Mouse (Mus musculus): ENCODE data around the gene P2rx5. TPM values are rescaled to one million over a fixed set of nuclear protein-coding genes. Genes with fewer than 3 reads are reported as not detected.

P2rx5 gene
- polyA plus RNA-seq, 1 experiment from 2014 or later, result 0.70 TPM

DNA sequence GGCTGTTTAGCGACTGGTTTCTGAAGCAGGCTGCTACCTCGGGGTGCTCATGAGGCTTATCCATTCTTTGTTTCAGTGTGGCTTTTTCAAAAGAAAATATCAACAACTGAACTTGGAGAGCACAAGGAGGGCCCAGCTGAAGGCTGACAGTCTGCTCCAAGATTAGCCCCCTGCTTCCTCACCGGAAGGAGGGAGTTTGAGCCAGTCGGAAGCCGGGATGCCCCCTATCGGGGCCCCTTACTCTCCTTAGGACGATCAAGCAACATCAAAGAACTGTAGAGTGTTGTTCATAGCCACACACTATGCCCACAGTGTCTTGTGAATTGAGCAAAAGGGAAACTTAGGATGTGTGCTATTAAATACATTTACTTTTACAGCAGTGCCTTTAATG is 13.3 kb upstream of the P2rx5 start:
- ATAC-seq (ENCODE audit: low FRiP score, low read depth), result no peak
- Histone ChIP-seq H3K4me1 (no peaks in the 10 kb centered on the region), H3K27me3 (no peaks in the 10 kb centered on the region), H3K4me2 (replicated peaks) (no peak overlapping the region), H3K4me3 (no peak overlapping the region), H3K9me3 (no peaks in the 10 kb centered on the region), H3K27ac (no peak overlapping the region), H3K36me3 (no peaks in the 10 kb centered on the region), H3K9ac (no peak overlapping the region)
- 55% methylated on average over 7 of the region's 7 CpGs for whole genome bisulfite sequencing

DNA sequence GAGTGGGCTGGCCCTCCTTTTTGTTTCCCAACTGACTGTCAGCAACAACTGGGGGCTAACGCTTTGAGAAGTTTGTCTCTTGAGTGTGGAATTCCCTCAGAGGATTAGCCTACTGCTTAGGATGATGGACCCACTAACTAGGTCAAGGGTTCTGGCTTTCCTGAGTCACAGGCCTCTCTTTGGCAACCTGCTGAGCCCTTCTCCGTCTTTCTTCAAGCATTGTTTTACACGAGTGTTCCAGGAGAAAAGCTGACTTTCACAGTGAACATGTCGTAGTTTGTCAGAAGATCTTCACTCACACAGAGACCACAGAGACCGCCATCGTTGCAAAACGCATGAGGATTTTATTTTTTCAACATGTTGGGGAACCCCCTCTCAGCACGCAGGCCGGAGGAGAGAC is 12.0 kb upstream of the P2rx5 start:
- Histone ChIP-seq H3K9me3 (no peaks in the 10 kb centered on the region), H3K4me2 (replicated peaks) (no peak overlapping the region), H3K9ac (no peak overlapping the region), H3K4me3 (no peak overlapping the region), H3K27me3 (no peaks in the 10 kb centered on the region), H3K27ac (no peak overlapping the region), H3K36me3 (no peaks in the 10 kb centered on the region), H3K4me1 (no peaks in the 10 kb centered on the region)
- no peak for ATAC-seq (ENCODE audit: low FRiP score, low read depth)
- WGBS, result 79% methylated on average over 9 of the region's 9 CpGs

DNA sequence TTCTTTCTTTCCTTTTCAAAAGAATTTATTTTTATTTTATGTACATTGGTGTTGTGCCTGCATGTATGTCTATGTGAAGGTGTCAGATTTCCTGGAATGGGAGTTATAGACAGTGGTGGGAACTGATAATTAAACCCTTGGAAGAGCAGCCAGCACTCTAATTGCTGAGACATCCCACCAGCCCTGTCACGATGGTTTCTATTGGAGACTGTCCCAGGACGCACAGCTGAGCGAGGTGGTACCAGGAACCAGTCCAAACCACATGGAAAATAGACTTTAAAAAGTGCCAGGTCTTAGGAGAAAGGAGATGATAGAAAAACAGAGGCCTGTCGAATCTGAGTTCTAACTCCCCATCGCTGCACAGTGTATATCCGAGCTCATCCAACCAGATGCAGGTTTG is 5.2 kb upstream of the P2rx5 start:
- peaks cover 3% of the 10 kb centered on the region for H3K4me1 ChIP-seq
- no peaks in the 10 kb centered on the region for H3K9me3 ChIP-seq
- H3K9ac ChIP-seq, result no peak overlapping the region
- no peak overlapping the region for H3K4me2 ChIP-seq (replicated peaks)
- 65% methylated on average over 6 of the region's 6 CpGs for WGBS
- no peak overlapping the region for H3K4me3 ChIP-seq
- no peak overlapping the region for H3K27ac ChIP-seq
- H3K36me3 ChIP-seq, result no peaks in the 10 kb centered on the region
- peaks cover 30% of the 10 kb centered on the region for H3K27me3 ChIP-seq
- ATAC-seq (ENCODE audit: low FRiP score, low read depth), result no peak

DNA sequence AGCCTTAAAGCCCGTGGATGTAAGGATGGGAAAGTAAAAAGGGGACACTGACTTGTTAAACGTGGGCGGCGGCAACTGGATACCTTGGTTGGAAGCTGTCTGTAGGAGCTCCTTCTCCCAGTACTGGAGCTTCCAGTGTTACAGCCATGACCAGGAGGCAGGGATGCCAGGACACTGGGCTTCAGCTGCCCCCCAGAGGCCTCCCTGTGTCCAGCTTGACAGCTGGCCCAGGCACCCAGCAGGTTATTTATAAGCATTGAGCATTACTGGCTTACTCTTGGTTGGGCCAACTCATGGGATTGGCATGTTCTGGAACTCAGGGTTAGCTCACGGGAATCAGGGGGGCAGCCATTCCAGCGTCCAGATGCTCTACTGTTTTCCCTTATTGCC is 585 bp downstream of the P2rx5 start:
- Histone ChIP-seq H3K9ac (no peak overlapping the region; the same call in 1 of the 2 replicates), H3K4me3 (peak overlapping the region; percentile 48), H3K27ac (no peak overlapping the region)

DNA sequence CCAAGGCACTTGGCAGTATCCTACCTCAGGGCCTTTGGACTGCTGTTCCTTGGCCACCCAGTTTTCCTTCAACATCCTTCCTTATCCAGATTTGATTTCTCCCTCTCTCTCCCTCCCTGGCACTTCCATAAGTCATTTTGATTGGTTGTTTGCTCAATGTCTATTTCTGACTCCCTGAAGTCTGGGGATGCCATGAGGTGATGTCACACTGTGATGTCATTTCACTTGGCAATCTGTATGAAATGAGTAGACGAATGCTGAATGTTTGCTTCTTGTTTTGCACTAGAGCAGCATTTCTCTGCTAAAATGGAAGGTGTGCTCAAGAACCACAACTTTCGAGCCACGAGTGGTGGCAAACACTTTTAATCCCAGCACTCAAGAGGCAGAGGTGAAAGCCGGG is 1.4 kb downstream of the P2rx5 start:
- Histone ChIP-seq H3K4me2 (replicated peaks) (no peak overlapping the region), H3K27ac (no peak overlapping the region), H3K9ac (no peak overlapping the region), H3K36me3 (no peaks in the 10 kb centered on the region), H3K4me3 (no peak overlapping the region), H3K27me3 (peaks cover 48% of the 10 kb centered on the region), H3K4me1 (peaks cover 13% of the 10 kb centered on the region), H3K9me3 (no peaks in the 10 kb centered on the region)
- ATAC-seq (ENCODE audit: low FRiP score, low read depth), result no peak
- 88% methylated on average over 4 of the region's 4 CpGs for WGBS

More for the DNA sequence above, 585 bp downstream of the P2rx5 start:
- Histone ChIP-seq H3K27me3 (peaks cover 51% of the 10 kb centered on the region), H3K9me3 (no peaks in the 10 kb centered on the region), H3K4me1 (peaks cover 13% of the 10 kb centered on the region), H3K36me3 (no peaks in the 10 kb centered on the region), H3K4me2 (replicated peaks) (peak overlapping the region; percentile 82)
- WGBS, result 20% methylated on average over 6 of the region's 6 CpGs
- peak; percentile 66; the same call in 1 of the 2 replicates for ATAC-seq (ENCODE audit: low FRiP score, low read depth)

DNA sequence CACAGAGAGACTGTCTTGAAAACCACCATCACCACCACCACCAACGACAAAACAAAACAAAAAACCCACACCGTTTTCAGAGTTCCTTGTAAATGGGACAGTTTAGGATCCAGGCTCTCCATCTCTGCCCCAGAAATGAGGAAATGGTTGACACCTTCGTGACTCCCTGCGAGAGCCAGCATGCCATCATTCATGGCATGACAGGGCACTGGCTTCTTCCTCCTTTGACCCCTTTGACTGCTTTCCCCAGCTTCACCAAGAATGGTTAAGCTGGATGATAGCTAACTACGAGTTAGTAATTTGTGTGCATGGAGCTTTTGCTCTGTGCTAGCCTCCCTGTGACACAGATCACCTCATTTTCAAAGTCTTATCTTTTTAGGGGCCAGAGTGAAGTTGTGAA is 2.1 kb downstream of the P2rx5 start:
- Histone ChIP-seq H3K4me1 (peaks cover 13% of the 10 kb centered on the region), H3K27me3 (peaks cover 45% of the 10 kb centered on the region), H3K36me3 (no peaks in the 10 kb centered on the region), H3K9me3 (no peaks in the 10 kb centered on the region), H3K9ac (no peak overlapping the region), H3K27ac (no peak overlapping the region), H3K4me2 (replicated peaks) (no peak overlapping the region), H3K4me3 (no peak overlapping the region)
- WGBS, result 68% methylated on average over 5 of the region's 5 CpGs
- ATAC-seq (ENCODE audit: low FRiP score, low read depth), result no peak

DNA sequence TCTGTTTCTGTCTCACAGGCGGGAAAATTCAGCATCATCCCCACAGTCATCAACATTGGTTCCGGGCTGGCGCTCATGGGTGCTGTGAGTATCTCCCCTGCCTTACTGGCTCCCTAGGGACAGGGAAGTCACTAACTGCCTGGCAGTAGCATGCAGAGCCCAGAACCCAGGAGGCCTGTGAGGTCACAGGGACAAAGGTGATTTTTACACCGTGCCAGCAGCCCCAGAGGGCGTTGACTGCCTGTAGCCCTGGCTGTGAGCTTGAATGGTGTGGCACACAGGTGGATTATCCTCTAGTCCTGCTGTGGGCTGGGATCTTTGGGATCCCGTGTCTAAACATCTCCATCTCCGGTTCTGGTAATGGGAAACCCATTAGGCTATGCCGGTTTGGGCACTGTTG is 7.8 kb downstream of the P2rx5 start:
- no peak for ATAC-seq (ENCODE audit: low FRiP score, low read depth)
- 83% methylated on average over 8 of the region's 8 CpGs for WGBS
- no peak overlapping the region for H3K4me2 ChIP-seq (replicated peaks)
- peaks cover 12% of the 10 kb centered on the region for H3K36me3 ChIP-seq
- no peak overlapping the region for H3K27ac ChIP-seq
- H3K9me3 ChIP-seq, result no peaks in the 10 kb centered on the region
- peaks cover 18% of the 10 kb centered on the region for H3K4me1 ChIP-seq
- no peak overlapping the region for H3K9ac ChIP-seq
- no peaks in the 10 kb centered on the region for H3K27me3 ChIP-seq
- no peak overlapping the region for H3K4me3 ChIP-seq

DNA sequence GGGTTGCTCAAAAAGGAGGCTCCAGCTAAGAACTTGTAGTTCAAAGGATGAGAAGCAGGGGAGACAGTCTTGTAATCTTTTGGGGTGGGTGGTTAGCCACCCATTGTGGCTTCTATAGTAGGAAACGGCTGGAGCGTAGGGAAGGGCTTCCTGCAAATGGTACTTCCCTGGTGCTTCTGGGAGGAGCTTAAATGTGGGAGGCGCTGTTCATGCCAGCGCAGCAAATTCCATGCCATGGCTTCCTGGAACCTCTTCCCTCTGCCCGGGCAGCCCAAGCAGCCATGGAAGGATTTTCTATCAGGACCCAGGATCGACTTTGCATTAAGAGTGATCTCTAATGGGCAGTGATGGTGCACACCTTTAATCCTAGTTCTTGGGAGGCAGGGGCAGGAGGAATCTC is 8.4 kb downstream of the P2rx5 start:
- H3K4me1 ChIP-seq, result peaks cover 18% of the 10 kb centered on the region
- WGBS, result 82% methylated on average over 6 of the region's 6 CpGs
- H3K27me3 ChIP-seq, result no peaks in the 10 kb centered on the region

DNA sequence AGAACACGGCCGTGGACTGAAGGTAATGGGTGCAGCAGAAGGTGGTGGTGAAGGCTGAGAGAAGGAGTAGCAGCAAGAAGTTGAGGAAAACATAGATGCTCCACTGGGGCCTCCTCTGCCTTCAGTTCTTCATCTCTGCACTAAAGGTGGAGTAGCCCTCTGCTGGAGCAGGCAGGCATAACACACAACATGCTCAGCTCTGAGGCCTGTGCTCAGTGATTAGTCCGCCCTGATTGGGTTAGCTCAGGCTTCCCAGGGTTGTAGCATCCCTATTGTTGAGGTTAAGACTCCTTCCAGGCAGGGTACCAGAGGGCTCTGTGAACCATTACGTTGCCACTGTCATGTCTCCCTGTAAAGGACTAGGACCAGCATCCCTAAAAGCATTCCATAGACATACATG is 9.0 kb downstream of the P2rx5 start:
- WGBS, result 48% methylated on average over 4 of the region's 4 CpGs
- no peaks in the 10 kb centered on the region for H3K27me3 ChIP-seq
- peaks cover 18% of the 10 kb centered on the region for H3K4me1 ChIP-seq
- no peaks in the 10 kb centered on the region for H3K9me3 ChIP-seq
- H3K4me2 ChIP-seq (replicated peaks), result no peak overlapping the region
- H3K4me3 ChIP-seq, result no peak overlapping the region
- ATAC-seq (ENCODE audit: low FRiP score, low read depth), result no peak
- H3K36me3 ChIP-seq, result peaks cover 23% of the 10 kb centered on the region
- no peak overlapping the region for H3K27ac ChIP-seq
- H3K9ac ChIP-seq, result no peak overlapping the region

More for the DNA sequence above, 8.4 kb downstream of the P2rx5 start:
- H3K27ac ChIP-seq, result no peak overlapping the region
- H3K4me3 ChIP-seq, result no peak overlapping the region
- ATAC-seq (ENCODE audit: low FRiP score, low read depth), result no peak
- H3K36me3 ChIP-seq, result peaks cover 17% of the 10 kb centered on the region
- no peaks in the 10 kb centered on the region for H3K9me3 ChIP-seq
- H3K4me2 ChIP-seq (replicated peaks), result no peak overlapping the region
- no peak overlapping the region for H3K9ac ChIP-seq

DNA sequence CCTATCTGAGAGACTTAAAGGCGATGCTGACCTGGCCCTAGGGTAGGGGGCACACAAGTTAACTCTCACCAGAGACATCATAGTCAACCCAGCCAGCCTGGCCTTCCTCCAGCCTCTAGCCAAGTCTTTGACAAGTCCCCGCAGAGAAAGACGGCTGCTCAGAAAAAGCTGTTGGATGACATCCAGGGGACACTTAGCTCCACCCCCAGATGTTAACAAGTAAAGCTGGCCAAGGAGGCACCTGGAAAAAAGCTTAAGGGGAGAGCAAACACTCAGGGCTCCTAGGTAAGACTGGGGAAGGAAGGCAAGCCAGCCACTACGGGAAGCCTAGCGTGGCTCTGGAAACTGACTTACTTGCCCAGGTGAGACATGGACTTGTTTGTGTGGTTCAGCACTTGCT is 12.0 kb downstream of the P2rx5 start:
- Histone ChIP-seq H3K27ac (peak overlapping the region; percentile 67; the same call in 1 of the 2 replicates), H3K36me3 (peaks cover 31% of the 10 kb centered on the region), H3K27me3 (no peaks in the 10 kb centered on the region), H3K4me2 (replicated peaks) (no peak overlapping the region), H3K9ac (0 out of 2 replicates have a peak overlapping the region, but pooled peaks have one; percentile 2), H3K4me1 (peaks cover 31% of the 10 kb centered on the region), H3K9me3 (no peaks in the 10 kb centered on the region), H3K4me3 (no peak overlapping the region)
- 35% methylated on average over 5 of the region's 5 CpGs for WGBS
- ATAC-seq (ENCODE audit: low FRiP score, low read depth), result no peak

DNA sequence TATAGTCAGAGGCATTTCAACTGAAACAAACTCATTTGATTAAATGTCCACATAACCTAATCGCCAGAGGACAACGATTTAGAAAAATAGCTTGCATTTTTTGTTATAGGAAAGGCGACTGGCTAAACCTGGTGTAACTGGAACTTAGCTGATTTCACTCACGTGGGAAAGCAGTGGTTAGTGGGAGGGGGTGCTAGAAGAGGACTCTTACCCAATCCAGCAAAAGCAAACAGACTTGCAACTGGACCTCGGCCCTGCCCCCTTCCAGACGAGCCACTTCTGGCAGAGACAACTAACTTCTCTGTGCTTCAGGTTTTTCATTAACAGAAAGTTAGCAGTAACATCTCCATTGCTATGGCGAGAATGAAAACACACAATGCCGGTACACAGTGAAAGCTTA is 15.4 kb downstream of the P2rx5 start:
- no peaks in the 10 kb centered on the region for H3K27me3 ChIP-seq
- ATAC-seq (ENCODE audit: low FRiP score, low read depth), result no peak
- H3K4me2 ChIP-seq (replicated peaks), result peak overlapping the region; percentile 85
- peaks cover 39% of the 10 kb centered on the region for H3K36me3 ChIP-seq
- no peaks in the 10 kb centered on the region for H3K9me3 ChIP-seq
- H3K4me3 ChIP-seq, result peak overlapping the region; percentile 76
- no peak overlapping the region for H3K27ac ChIP-seq
- peaks cover 42% of the 10 kb centered on the region for H3K4me1 ChIP-seq
- 40% methylated on average over 8 of the region's 8 CpGs for WGBS
- H3K9ac ChIP-seq, result peak overlapping the region; percentile 94

DNA sequence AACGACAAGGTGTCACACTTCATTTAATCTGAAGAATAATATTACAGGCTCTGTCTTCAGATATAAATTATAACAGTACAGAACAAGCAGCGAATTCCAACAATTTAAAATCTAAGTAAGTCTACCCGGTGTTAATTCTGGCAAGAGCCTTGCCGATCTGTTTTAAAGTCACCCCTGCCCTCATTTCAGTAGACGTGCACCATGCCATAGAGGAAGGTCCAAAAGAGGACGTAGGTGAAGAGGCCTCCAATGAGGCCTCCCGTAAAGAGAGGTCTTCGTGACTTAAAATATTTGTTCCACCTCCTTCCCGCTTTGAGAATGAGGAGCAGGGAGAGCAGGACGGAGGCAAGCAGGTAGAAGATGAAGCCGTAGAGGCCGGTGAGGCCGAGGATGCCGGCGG is 16.0 kb downstream of the P2rx5 start:
- peak overlapping the region; percentile 94 for H3K9ac ChIP-seq
- ATAC-seq (ENCODE audit: low FRiP score, low read depth), result no peak
- peak overlapping the region; percentile 89 for H3K27ac ChIP-seq

More for the DNA sequence above, 16.0 kb downstream of the P2rx5 start:
- H3K4me1 ChIP-seq, result peaks cover 41% of the 10 kb centered on the region
- under 1% methylated on average over 15 of the region's 15 CpGs for WGBS
- peak overlapping the region; percentile 76 for H3K4me3 ChIP-seq
- H3K36me3 ChIP-seq, result peaks cover 37% of the 10 kb centered on the region
- H3K4me2 ChIP-seq (replicated peaks), result peak overlapping the region; percentile 85
- H3K27me3 ChIP-seq, result no peaks in the 10 kb centered on the region
- H3K9me3 ChIP-seq, result no peaks in the 10 kb centered on the region
